Mouse (Mus musculus) induced T-regulatory cell, adult 2 months (primary cell): ENCODE results near the gene Agfg2.

Experiments
- DNase-seq: peaks from one replicate; pipeline ENCODE4 v3.0.0-alpha.2; 2012; ENCODE audit warnings: low read depth

The Agfg2 gene

DNA sequence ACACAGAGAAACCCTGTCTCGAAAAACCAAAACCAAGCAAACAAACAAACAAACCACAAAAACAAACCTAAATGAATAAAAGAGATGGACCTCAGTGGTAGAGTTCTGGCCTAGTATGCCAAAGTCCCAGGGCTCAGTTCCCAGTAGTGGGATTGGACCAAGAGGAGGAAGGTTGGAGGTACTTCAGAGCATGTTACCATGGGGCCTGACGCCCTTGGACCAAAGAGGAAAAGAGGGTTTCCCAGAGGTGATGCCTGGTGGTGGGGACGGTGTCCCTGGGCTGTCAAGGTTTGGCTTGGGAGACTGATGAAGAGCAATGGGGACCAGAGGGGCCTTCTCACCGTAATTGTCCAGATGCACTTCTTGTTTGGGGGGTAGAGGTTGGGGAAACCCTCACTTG is 74.5 kb downstream of the Agfg2 start:
- DNase-seq: no peak

DNA sequence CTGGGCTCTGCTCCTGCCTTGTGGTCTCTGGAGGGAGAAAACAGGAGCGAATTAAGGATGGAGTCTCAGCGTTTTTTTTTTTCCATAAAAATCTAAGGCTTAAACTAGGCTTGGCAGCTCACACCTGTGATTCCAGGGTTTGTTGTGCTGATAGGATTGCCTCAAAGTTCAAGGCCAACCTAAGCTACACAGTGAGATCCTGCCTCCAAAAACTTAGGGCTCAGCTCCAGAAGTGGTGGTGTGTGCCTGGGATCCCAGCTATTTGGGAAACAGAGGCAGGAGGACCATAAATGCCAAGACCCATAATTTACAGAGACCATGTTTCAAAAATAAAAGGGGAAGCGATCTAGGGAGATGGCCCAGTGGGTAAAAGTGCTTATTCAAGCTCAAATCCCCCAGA is 75.2 kb downstream of the Agfg2 start:
- DNase-seq: no peak

DNA sequence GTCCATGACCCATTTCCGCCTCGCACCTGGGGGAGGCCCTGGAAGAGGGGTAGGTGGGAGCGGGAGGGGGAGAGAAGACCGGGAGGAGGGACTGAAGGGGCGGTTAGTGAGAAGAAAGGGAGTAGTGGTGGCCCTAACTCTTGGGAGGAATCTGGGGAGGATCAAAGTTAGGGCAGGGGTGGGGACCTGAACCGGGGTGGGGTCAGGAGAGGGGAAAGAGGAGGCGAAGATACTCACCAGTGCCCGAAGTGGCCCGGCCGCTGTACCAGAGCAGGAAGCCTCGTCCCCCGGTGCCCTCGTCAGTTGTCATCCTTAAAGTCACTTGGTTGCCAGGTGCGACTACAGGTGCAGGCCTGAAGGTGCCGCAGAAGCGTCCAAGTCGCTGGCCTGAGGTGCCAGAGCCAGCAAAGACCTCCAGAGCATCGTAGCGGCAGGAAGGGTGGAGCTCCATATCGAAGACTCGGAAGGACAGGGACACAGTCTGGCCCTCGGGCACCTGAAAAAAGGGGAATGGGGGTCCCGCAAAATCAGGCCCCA is 75.8 kb downstream of the Agfg2 start:
- DNase-seq: no peak

- no peak for DNase-seq
Observed at GRCm38 (mm10) chr5:137607860-137608653, 76.5 kb downstream of the Agfg2 start.

DNA sequence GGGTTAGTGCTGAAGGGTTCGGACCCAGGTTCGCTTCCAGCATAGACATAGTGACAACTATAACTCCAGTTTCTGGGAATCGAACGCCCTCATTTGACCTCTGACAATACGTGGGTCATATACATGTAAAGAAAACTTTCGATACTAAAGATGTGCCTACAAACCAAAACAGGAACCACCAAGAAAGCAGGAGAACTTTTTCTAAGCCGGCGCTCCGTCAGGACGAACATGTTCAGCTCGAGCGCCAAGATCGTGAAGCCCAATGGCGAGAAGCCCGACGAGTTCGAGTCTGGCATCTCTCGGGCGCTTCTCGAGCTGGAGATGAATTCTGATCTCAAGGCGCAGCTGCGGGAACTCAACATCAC is 83.2 kb downstream of the Agfg2 start:
- DNase-seq: no peak

GRCm38 (mm10) chr5:137600619-137601364 is 83.7 kb downstream of the Agfg2 start, which contains the start of gene Mospd3:
Gene Mospd3 (minus strand): TSS chr5:137601058.
- DNase-seq: peak; percentile 99
